Mouse (Mus musculus): Measurements from ENCODE around the gene Selenow. TPM values are rescaled to one million over a fixed set of nuclear protein-coding genes. Genes with fewer than 3 reads are reported as not detected.

The Selenow gene
- polyA plus RNA-seq, 1 experiment from 2014 or later: 235 TPM

- H3K27ac ChIP-seq (ENCODE audit: low read length): no peak overlapping the region
- no peak overlapping the region for H3K4me2 ChIP-seq (ENCODE audit: low read depth, low read length)
- 44% methylated on average over 9 of the region's 9 CpGs for whole genome bisulfite sequencing (ENCODE audit: insufficient replicate concordance)
- no peak for ATAC-seq (ENCODE audit: low read depth)
- no peaks in the 10 kb centered on the region for H3K4me1 ChIP-seq (ENCODE audit: control insufficient read depth, low read depth, low read length)
- H3K4me3 ChIP-seq (ENCODE audit: low read depth, low read length): no peak overlapping the region
- no peaks in the 10 kb centered on the region for H3K36me3 ChIP-seq (ENCODE audit: control insufficient read depth, insufficient read depth)
- no peak overlapping the region for H3K9ac ChIP-seq (ENCODE audit: low read depth, low read length)
- no peaks in the 10 kb centered on the region for H3K9me3 ChIP-seq (replicated peaks; ENCODE audit: control insufficient read depth, low read length)
- H3K27me3 ChIP-seq (ENCODE audit: control insufficient read depth, insufficient read depth, low read depth, low read length): no peaks in the 10 kb centered on the region
Measured at GRCm38 (mm10) chr7:15901366-15902048, 20.7 kb downstream of the Selenow start.

- Histone ChIP-seq H3K27me3 (ENCODE audit: control insufficient read depth, insufficient read depth, low read depth, low read length) (no peaks in the 10 kb centered on the region), H3K4me1 (ENCODE audit: control insufficient read depth, low read depth, low read length) (no peaks in the 10 kb centered on the region), H3K9ac (ENCODE audit: low read depth, low read length) (no peak overlapping the region), H3K27ac (ENCODE audit: low read length) (no peak overlapping the region), H3K9me3 (replicated peaks; ENCODE audit: control insufficient read depth, low read length) (no peaks in the 10 kb centered on the region), H3K4me3 (ENCODE audit: low read depth, low read length) (no peak overlapping the region), H3K36me3 (ENCODE audit: control insufficient read depth, insufficient read depth) (no peaks in the 10 kb centered on the region), H3K4me2 (ENCODE audit: low read depth, low read length) (no peak overlapping the region)
- WGBS (ENCODE audit: insufficient replicate concordance): 28% methylated on average over 1 of the region's 1 CpGs
- no peak for ATAC-seq (ENCODE audit: low read depth)
Measured at GRCm38 (mm10) chr7:15894251-15894650, 28.0 kb downstream of the Selenow start.

- ATAC-seq (ENCODE audit: low read depth): no peak
- WGBS (ENCODE audit: insufficient replicate concordance): 74% methylated on average over 2 of the region's 2 CpGs
- Histone ChIP-seq H3K36me3 (ENCODE audit: control insufficient read depth, insufficient read depth) (no peaks in the 10 kb centered on the region), H3K27ac (ENCODE audit: low read length) (no peak overlapping the region), H3K4me3 (ENCODE audit: low read depth, low read length) (no peak overlapping the region), H3K9me3 (replicated peaks; ENCODE audit: control insufficient read depth, low read length) (no peaks in the 10 kb centered on the region), H3K9ac (ENCODE audit: low read depth, low read length) (no peak overlapping the region), H3K4me2 (ENCODE audit: low read depth, low read length) (no peak overlapping the region), H3K4me1 (ENCODE audit: control insufficient read depth, low read depth, low read length) (no peaks in the 10 kb centered on the region), H3K27me3 (ENCODE audit: control insufficient read depth, insufficient read depth, low read depth, low read length) (no peaks in the 10 kb centered on the region)
Measured at GRCm38 (mm10) chr7:15884127-15884526, 38.1 kb downstream of the Selenow start.

- ATAC-seq (ENCODE audit: low read depth): no peak
- Histone ChIP-seq H3K27ac (ENCODE audit: low read length) (no peak within 1 kb of the TSS), H3K9ac (ENCODE audit: low read depth, low read length) (no peak within 1 kb of the TSS), H3K4me2 (ENCODE audit: low read depth, low read length) (no peak within 1 kb of the TSS), H3K27me3 (ENCODE audit: control insufficient read depth, insufficient read depth, low read depth, low read length) (no peaks in the 10 kb centered on the region), H3K9me3 (replicated peaks; ENCODE audit: control insufficient read depth, low read length) (no peaks in the 10 kb centered on the region), H3K4me1 (ENCODE audit: control insufficient read depth, low read depth, low read length) (no peaks in the 10 kb centered on the region), H3K36me3 (ENCODE audit: control insufficient read depth, insufficient read depth) (no peaks in the 10 kb centered on the region), H3K4me3 (ENCODE audit: low read depth, low read length) (no peak within 1 kb of the TSS)
- WGBS (ENCODE audit: insufficient replicate concordance): 63% methylated on average over 2 of the region's 2 CpGs
Measured at GRCm38 (mm10) chr7:15882317-15882716, 39.9 kb downstream of the Selenow start, which contains the start of gene Crxos. Crxos (plus strand) TSS chr7:15882617.

- Histone ChIP-seq H3K9me3 (replicated peaks; ENCODE audit: control insufficient read depth, low read length) (no peaks in the 10 kb centered on the region), H3K9ac (ENCODE audit: low read depth, low read length) (no peak overlapping the region), H3K36me3 (ENCODE audit: control insufficient read depth, insufficient read depth) (no peaks in the 10 kb centered on the region), H3K27me3 (ENCODE audit: control insufficient read depth, insufficient read depth, low read depth, low read length) (no peaks in the 10 kb centered on the region), H3K27ac (ENCODE audit: low read length) (no peak overlapping the region), H3K4me2 (ENCODE audit: low read depth, low read length) (no peak overlapping the region), H3K4me1 (ENCODE audit: control insufficient read depth, low read depth, low read length) (no peaks in the 10 kb centered on the region), H3K4me3 (ENCODE audit: low read depth, low read length) (no peak overlapping the region)
- 40% methylated on average over 3 of the region's 3 CpGs for WGBS (ENCODE audit: insufficient replicate concordance)
- no peak for ATAC-seq (ENCODE audit: low read depth)
Measured at GRCm38 (mm10) chr7:15881831-15882230, 40.4 kb downstream of the Selenow start.

GRCm38 (mm10) chr7:15881388-15881787, 40.8 kb downstream of the Selenow start:
- Histone ChIP-seq H3K4me1 (ENCODE audit: control insufficient read depth, low read depth, low read length) (no peaks in the 10 kb centered on the region), H3K4me2 (ENCODE audit: low read depth, low read length) (no peak overlapping the region), H3K27ac (ENCODE audit: low read length) (no peak overlapping the region), H3K9ac (ENCODE audit: low read depth, low read length) (no peak overlapping the region), H3K4me3 (ENCODE audit: low read depth, low read length) (no peak overlapping the region), H3K9me3 (replicated peaks; ENCODE audit: control insufficient read depth, low read length) (no peaks in the 10 kb centered on the region), H3K36me3 (ENCODE audit: control insufficient read depth, insufficient read depth) (no peaks in the 10 kb centered on the region), H3K27me3 (ENCODE audit: control insufficient read depth, insufficient read depth, low read depth, low read length) (no peaks in the 10 kb centered on the region)
- ATAC-seq (ENCODE audit: low read depth): no peak
- 19% methylated on average over 7 of the region's 7 CpGs for WGBS (ENCODE audit: insufficient replicate concordance)

GRCm38 (mm10) chr7:15879756-15880155, 42.4 kb downstream of the Selenow start, which contains the start of gene Crx:
Crx (minus strand) TSS chr7:15879968.
- ATAC-seq (ENCODE audit: low read depth): no peak
- Histone ChIP-seq H3K36me3 (ENCODE audit: control insufficient read depth, insufficient read depth) (no peaks in the 10 kb centered on the region), H3K9me3 (replicated peaks; ENCODE audit: control insufficient read depth, low read length) (no peaks in the 10 kb centered on the region), H3K9ac (ENCODE audit: low read depth, low read length) (no peak within 1 kb of the TSS), H3K4me1 (ENCODE audit: control insufficient read depth, low read depth, low read length) (no peaks in the 10 kb centered on the region), H3K27ac (ENCODE audit: low read length) (no peak within 1 kb of the TSS), H3K4me3 (ENCODE audit: low read depth, low read length) (no peak within 1 kb of the TSS), H3K27me3 (ENCODE audit: control insufficient read depth, insufficient read depth, low read depth, low read length) (no peaks in the 10 kb centered on the region), H3K4me2 (ENCODE audit: low read depth, low read length) (no peak within 1 kb of the TSS)
- WGBS (ENCODE audit: insufficient replicate concordance): 16% methylated on average over 4 of the region's 4 CpGs

Other genes with a start within 250 kb of the Selenow start
- not detected in 2 replicates for gene Obox5, start 172.3 kb downstream of the Selenow start, polyA plus RNA-seq (2015; fragmentation: Nextera tagmentation; extraction: Ambion mirVana)
- gene Obox6, start 82.7 kb downstream of the Selenow start, polyA plus RNA-seq (2015; fragmentation: Nextera tagmentation; extraction: Ambion mirVana): not detected in 2 replicates
- not detected in 2 replicates for gene Crx, start 42.4 kb downstream of the Selenow start, polyA plus RNA-seq (2015; fragmentation: Nextera tagmentation; extraction: Ambion mirVana)
- not detected in 2 replicates for gene Crxos, start 39.8 kb downstream of the Selenow start, polyA plus RNA-seq (2015; fragmentation: Nextera tagmentation; extraction: Ambion mirVana)
- 71.8 and 79.1 TPM in 2 replicates for gene Nop53, start 23.7 kb upstream of the Selenow start, polyA plus RNA-seq (2015; fragmentation: Nextera tagmentation; extraction: Ambion mirVana)
- 4.7 and 5.6 TPM in 2 replicates for gene Ehd2, start 45.2 kb upstream of the Selenow start, polyA plus RNA-seq (2015; fragmentation: Nextera tagmentation; extraction: Ambion mirVana)
- 1.4 and 1.9 TPM in 2 replicates for gene Bicra, start 125.5 kb upstream of the Selenow start, polyA plus RNA-seq (2015; fragmentation: Nextera tagmentation; extraction: Ambion mirVana)
- gene Zfp541, start 139.4 kb upstream of the Selenow start, polyA plus RNA-seq (2015; fragmentation: Nextera tagmentation; extraction: Ambion mirVana): not detected in 2 replicates
- gene Napa, start 176.1 kb upstream of the Selenow start, polyA plus RNA-seq (2015; fragmentation: Nextera tagmentation; extraction: Ambion mirVana): 162 and 163 TPM in 2 replicates
- gene Kptn, start 197.5 kb upstream of the Selenow start, polyA plus RNA-seq (2015; fragmentation: Nextera tagmentation; extraction: Ambion mirVana): 7.3 and 7.8 TPM in 2 replicates
- gene Slc8a2, start 207.4 kb upstream of the Selenow start, polyA plus RNA-seq (2015; fragmentation: Nextera tagmentation; extraction: Ambion mirVana): 0.02 TPM in 1 of 2 replicates, not detected in the other